Mouse (Mus musculus) forebrain, embryonic 15.5 days (tissue): ENCODE measurements at regions not wholly inside any gene's neighbourhood (a gene's known extent, or its start where the extent isn't known, plus 50 kb on each side); places are given as distances from the start of the nearest gene placed in this dataset.

Experiments
- ATAC-seq: fragments of 200-750 bp; cut with Nextera tagmentation; replicated peaks from 2 replicates; pipeline ENCODE4 v1.8.0; 2017; ENCODE audit warnings: mild to moderate bottlenecking, moderate TSS enrichment, moderate library complexity
- H3K27ac ChIP-seq: fragments of 300-500 bp; sonication (generic); replicated peaks from 2 replicates; pipeline ENCODE4 v1.5.1; 2015; ENCODE audit warnings: mild to moderate bottlenecking, inconsistent platforms
- H3K27me3 ChIP-seq: fragments of 300-500 bp; sonication (generic); 2 replicates; pipeline ENCODE4 v1.6.1; 2015; ENCODE audit warnings: inconsistent platforms
- H3K36me3 ChIP-seq: fragments of 300-500 bp; sonication (generic); 2 replicates; pipeline ENCODE4 v1.6.1; 2015; ENCODE audit warnings: mild to moderate bottlenecking, inconsistent platforms
- H3K4me1 ChIP-seq: fragments of 300-500 bp; sonication (generic); 2 replicates; pipeline ENCODE4 v1.6.1; 2015; ENCODE audit warnings: inconsistent platforms
- H3K4me2 ChIP-seq: fragments of 300-500 bp; sonication (generic); replicated peaks from 2 replicates; pipeline ENCODE4 v1.6.1; 2015; ENCODE audit warnings: mild to moderate bottlenecking, inconsistent platforms
- H3K4me3 ChIP-seq: fragments of 300-500 bp; sonication (generic); 2 replicates; pipeline ENCODE4 v1.5.1; 2015; ENCODE audit warnings: mild to moderate bottlenecking, inconsistent platforms
- H3K9ac ChIP-seq: fragments of 300-500 bp; sonication (generic); replicated peaks from 2 replicates; pipeline ENCODE4 v1.6.1; 2015; ENCODE audit warnings: mild to moderate bottlenecking, inconsistent platforms
- H3K9me3 ChIP-seq: fragments of 300-500 bp; sonication (generic); 2 replicates; pipeline ENCODE4 v1.6.1; 2016; ENCODE audit warnings: inconsistent platforms
- WGBS: fragments of 180-500 bp; shearing (Covaris S2); methylation state at CpG from one replicate; pipeline ENCODE4 v1.1.7; 2015; ENCODE audit warnings: mixed read lengths; 5-methylcytosine and 5-hydroxymethylcytosine counted together

DNA sequence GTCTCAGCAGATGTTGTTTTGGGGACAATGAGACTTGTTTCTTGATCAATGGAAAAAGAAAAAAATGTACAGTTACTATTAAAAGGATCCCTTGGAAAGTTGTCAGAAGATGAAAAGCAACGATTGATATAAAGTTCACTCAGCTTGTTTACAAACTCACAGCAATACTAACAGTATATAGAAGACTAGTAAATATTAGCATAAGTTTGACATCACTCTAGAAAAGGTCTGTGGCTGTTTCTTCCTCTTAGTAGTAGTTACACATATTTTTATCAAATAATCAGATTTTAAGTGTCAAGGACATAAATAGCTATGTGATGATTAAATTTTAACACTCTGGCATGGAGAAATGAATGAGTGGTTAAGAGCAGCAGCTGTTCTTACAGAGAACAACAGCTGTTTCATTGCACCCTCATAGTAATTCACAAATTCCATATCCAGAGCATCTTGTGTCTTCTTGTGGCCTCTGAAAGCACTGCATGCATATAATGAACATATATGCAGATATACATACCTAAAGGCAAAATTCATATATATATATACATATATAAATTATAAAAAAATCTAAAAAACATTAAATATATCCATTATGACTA lies 179.1 kb upstream of the Pcdh10 start:
- Histone ChIP-seq H3K36me3 (no peaks in the 10 kb centered on the region), H3K9me3 (no peaks in the 10 kb centered on the region), H3K4me1 (no peaks in the 10 kb centered on the region), H3K27me3 (no peaks in the 10 kb centered on the region), H3K4me2 (no peak overlapping the region), H3K27ac (no peak overlapping the region), H3K4me3 (no peak overlapping the region), H3K9ac (no peak overlapping the region)
- no peak for ATAC-seq
- WGBS: 87% methylated on average over 1 of the region's 1 CpGs

DNA sequence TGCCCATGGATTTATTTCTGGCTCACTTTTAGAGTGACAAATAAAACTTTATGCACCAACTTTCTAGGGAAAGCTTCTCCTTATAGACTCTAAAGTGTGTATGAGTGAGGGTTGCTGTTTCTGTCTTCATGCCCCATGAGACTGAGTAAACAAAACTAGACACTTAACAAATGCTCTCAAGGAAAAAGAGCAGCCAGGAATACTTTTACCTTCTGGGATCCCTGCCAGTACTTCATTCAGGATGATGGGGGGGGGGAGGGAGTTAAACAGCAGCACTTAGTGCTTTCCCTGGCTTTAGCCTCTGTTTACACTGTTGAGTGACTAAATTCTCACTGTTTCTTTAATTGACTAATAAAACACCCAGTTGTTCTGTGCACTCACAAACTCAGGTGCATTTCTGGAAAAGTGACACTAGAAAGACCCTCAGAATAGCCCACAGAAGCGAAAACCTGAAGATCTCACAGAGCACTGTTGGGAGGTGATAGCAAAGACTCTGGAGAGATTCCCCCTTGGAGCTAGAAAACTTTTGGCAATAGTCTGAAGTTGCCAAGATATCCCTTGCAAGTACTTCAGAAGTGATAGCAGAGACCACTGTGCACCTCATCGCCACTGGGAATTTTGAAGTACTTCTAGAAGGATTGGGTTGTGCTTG lies 173.7 kb upstream of the Pcdh10 start:
- 78% methylated on average over 2 of the region's 2 CpGs for WGBS
- no peak overlapping the region for H3K27ac ChIP-seq
- no peaks in the 10 kb centered on the region for H3K9me3 ChIP-seq
- H3K4me3 ChIP-seq: no peak overlapping the region
- H3K9ac ChIP-seq: no peak overlapping the region
- H3K4me2 ChIP-seq: no peak overlapping the region
- no peak for ATAC-seq
- H3K27me3 ChIP-seq: no peaks in the 10 kb centered on the region
- no peaks in the 10 kb centered on the region for H3K36me3 ChIP-seq
- no peaks in the 10 kb centered on the region for H3K4me1 ChIP-seq

DNA sequence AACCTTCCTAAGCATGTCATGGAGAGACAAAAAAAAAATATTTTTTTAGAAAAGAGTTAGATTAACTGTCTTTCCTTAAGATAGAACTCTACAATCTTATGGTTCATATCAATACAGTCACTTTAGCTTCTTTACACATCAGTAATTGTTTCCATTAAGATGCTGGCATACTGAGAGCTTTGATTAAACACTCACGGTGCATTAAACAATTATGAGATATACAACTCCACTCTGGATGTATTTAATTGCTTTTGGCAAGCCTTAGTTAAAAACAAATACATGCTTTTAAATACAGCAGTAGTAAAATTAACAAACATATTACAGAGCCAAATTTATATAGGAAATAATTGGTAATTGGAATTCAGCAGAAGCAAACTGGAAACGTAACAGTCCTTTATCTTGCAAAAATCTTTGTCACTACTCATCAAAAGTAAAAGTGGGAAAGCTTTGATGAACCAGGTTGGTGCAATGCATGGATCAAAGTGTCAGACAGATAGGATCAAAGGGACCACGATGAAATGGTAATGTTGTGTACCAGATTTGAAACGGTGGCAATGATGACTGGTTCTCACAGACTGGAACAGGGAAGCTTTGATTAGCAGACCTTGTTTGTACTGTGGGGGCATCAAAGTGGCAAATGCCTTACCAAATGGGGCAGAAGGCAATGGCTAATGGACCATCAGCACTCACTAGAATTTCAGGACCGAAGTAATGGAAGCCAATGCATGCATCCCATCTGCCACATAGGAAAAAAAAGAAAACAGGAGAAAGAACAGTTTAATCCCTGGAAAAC lies 146.4 kb upstream of the Pcdh10 start:
- no peak overlapping the region for H3K27ac ChIP-seq
- no peaks in the 10 kb centered on the region for H3K36me3 ChIP-seq
- WGBS: 32% methylated on average over 5 of the region's 5 CpGs
- H3K4me1 ChIP-seq: no peaks in the 10 kb centered on the region
- no peak overlapping the region for H3K4me3 ChIP-seq
- no peak overlapping the region for H3K4me2 ChIP-seq
- no peaks in the 10 kb centered on the region for H3K9me3 ChIP-seq
- no peaks in the 10 kb centered on the region for H3K27me3 ChIP-seq
- ATAC-seq: peak; percentile 41; the same call in 1 of the 2 replicates
- no peak overlapping the region for H3K9ac ChIP-seq

DNA sequence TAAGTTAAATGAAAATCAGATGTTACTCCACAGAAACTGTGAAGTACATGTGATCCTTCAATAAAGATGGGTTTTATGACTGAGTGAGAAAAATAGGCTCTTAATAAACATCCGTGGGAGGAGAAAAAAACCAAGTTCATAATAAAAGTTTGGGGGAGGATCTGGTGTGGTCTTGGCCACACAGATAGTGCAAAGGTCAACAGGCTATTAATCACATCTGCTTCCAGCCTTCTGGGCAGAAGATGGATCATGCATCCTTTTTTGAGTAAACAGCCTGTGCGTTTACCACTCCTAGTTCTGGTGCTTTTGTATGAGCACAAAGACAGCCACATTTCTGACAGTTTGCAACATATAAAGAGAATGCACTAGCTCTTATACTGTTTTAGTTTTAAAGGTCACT lies 139.7 kb upstream of the Pcdh10 start:
- H3K27ac ChIP-seq: no peak overlapping the region
- no peaks in the 10 kb centered on the region for H3K9me3 ChIP-seq
- no peak overlapping the region for H3K9ac ChIP-seq
- H3K4me1 ChIP-seq: no peaks in the 10 kb centered on the region
- no peaks in the 10 kb centered on the region for H3K27me3 ChIP-seq
- WGBS: 89% methylated on average over 2 of the region's 2 CpGs
- no peaks in the 10 kb centered on the region for H3K36me3 ChIP-seq
- H3K4me3 ChIP-seq: no peak overlapping the region
- ATAC-seq: no peak
- no peak overlapping the region for H3K4me2 ChIP-seq

DNA sequence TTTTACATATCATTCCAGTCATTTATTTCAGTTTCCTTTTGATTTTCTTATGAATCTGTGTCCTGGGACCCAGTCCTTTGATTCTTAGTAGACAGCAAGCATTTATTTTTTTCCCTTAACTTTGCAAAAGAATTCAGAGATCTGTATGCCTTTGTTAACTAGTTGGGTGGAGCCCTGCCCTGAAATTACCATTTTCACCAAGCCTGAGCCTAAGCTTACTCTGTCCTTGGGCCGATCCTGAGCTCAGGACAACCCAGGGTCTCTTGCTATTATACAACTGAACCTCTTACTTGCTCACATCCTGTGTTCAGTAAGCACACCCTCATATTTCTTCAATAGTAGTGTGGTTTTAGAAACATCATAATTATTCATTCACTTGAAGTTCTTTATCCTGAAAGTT lies 132.7 kb upstream of the Pcdh10 start:
- Histone ChIP-seq H3K9me3 (no peaks in the 10 kb centered on the region), H3K36me3 (no peaks in the 10 kb centered on the region), H3K4me1 (no peaks in the 10 kb centered on the region), H3K27me3 (no peaks in the 10 kb centered on the region), H3K4me3 (no peak overlapping the region), H3K27ac (no peak overlapping the region), H3K9ac (no peak overlapping the region), H3K4me2 (no peak overlapping the region)
- 94% methylated on average over 1 of the region's 1 CpGs for WGBS
- no peak for ATAC-seq

DNA sequence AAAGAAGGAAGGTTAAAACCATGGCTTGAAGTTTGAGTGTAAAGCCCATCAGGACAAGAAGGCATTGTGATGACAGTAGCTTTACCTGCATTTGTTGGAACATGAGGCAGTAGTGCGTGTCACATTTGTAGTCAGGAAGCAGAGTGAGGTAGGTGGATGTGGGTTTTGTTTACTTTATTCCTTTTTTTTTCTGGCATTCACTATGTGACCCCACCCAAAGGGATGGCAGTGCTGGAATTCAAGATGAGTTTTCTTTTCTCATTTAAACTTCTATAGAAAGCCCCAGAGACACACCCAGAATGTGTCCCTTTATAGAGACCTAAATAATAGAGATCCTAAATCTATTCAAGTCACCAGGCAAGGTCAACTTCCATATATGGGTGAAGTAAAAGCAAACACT lies 131.6 kb upstream of the Pcdh10 start:
- Histone ChIP-seq H3K4me2 (no peak overlapping the region), H3K27ac (no peak overlapping the region), H3K36me3 (no peaks in the 10 kb centered on the region), H3K4me3 (no peak overlapping the region), H3K4me1 (no peaks in the 10 kb centered on the region), H3K27me3 (no peaks in the 10 kb centered on the region), H3K9ac (no peak overlapping the region), H3K9me3 (no peaks in the 10 kb centered on the region)
- 98% methylated on average over 1 of the region's 1 CpGs for WGBS
- no peak for ATAC-seq

DNA sequence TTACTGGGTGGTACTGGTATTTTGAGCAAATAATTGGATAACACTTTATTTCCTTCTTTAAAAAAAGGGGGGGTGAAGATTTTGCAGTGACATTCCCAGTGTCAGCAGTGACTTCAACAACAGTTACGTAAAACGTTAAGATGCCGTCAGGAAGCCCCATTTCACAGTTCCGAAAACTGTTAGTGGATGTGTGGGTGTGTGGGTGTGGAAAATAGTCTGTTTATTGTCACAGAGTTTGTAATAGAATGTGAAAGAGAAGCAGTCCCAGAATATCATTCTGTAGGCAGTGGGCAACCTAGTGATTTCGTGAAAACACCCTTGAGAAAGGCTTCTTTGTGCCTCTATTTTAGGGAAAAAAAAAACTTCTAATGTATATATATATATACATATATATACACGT lies 101.4 kb upstream of the Pcdh10 start:
- 84% methylated on average over 6 of the region's 6 CpGs for WGBS
- H3K4me1 ChIP-seq: no peaks in the 10 kb centered on the region
- H3K27ac ChIP-seq: no peak overlapping the region
- H3K9me3 ChIP-seq: no peaks in the 10 kb centered on the region
- H3K27me3 ChIP-seq: no peaks in the 10 kb centered on the region
- H3K36me3 ChIP-seq: no peaks in the 10 kb centered on the region
- ATAC-seq: no peak
- H3K4me3 ChIP-seq: no peak overlapping the region
- no peak overlapping the region for H3K9ac ChIP-seq
- H3K4me2 ChIP-seq: no peak overlapping the region

DNA sequence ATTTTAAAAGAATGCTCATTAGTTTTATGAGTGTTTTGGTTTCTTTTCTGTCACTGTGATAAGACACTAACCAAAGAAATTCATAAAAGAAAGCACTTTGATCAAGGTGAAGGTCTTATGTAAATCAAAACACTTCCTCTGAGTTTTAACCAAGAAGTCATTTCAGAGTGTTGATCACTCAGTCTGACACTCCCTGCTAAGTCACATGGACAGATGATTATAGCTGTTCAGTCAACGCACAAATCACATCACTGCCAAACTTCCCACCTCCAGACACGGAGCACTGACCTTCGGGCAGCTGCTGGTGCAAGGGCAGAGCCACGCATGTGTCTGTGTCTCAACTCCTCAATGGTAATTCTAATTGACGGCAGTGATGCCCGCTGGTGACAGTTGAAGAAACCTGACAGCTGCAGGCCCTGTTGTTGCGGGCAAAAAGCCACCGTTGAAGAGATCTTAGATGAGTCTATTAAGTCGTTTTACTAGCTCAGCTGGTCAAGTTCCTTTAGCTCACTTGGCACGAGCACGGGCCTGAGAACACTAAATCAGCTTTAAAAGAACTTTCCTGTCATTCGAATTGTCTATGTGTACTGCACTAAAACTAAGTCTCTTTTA lies 80.8 kb upstream of the Pcdh10 start:
- ATAC-seq: no peak
- H3K27me3 ChIP-seq: no peaks in the 10 kb centered on the region
- no peaks in the 10 kb centered on the region for H3K9me3 ChIP-seq
- no peak overlapping the region for H3K9ac ChIP-seq
- no peaks in the 10 kb centered on the region for H3K36me3 ChIP-seq
- no peak overlapping the region for H3K4me2 ChIP-seq
- no peaks in the 10 kb centered on the region for H3K4me1 ChIP-seq
- H3K27ac ChIP-seq: no peak overlapping the region
- 75% methylated on average over 12 of the region's 12 CpGs for WGBS
- no peak overlapping the region for H3K4me3 ChIP-seq

DNA sequence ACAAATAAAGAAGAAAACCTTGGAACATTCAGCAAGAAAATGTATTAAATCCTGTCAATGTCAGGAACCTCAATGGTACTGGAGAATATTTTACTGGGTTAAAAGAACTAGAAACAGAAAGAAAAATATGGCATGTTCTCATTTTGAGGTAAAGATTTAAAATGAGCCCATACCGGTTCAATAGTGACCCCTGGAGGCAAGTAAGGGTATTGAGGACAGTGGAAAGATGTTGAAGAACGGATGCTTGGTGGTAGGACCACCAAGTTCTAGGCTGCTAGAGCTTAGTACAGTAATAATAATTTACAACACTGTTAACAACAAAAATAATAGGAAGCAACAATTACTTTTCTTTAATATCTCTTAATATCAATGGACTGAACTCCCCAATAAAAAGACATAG lies 58.9 kb upstream of the Pcdh10 start:
- Histone ChIP-seq H3K4me3 (no peak overlapping the region), H3K27ac (no peak overlapping the region), H3K4me1 (no peaks in the 10 kb centered on the region), H3K36me3 (no peaks in the 10 kb centered on the region), H3K9ac (no peak overlapping the region), H3K4me2 (no peak overlapping the region), H3K27me3 (no peaks in the 10 kb centered on the region), H3K9me3 (no peaks in the 10 kb centered on the region)
- WGBS: 39% methylated on average over 2 of the region's 2 CpGs
- ATAC-seq: no peak
